Mouse (Mus musculus): ENCODE data around the gene Snrpf.

DNA sequence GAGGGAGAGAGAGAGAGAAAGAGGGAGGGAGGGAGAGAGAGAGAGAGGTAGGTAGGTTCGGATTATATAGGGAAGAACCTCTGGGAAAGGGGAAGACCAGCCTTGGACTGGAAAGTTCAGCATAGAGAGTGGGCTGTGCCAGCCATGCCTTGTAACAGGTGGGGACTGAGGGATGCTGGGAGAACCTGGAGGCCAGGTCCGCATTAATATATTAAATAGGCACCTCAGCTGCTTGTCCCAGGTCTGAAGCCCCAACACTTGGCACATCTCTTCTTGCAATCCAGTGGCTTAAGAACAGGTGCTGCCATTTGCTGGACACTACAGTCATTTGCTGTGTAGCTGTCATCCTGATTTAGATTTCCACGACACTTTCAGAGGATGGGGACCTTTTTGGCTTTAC is 7.1 kb upstream of the Snrpf start:
- no peak for TF ChIP-seq CTCF (IDR thresholded peaks at IDR 0.05; ENCODE audit: insufficient read depth, low read length)
- TF ChIP-seq POLR2A (IDR thresholded peaks at IDR 0.05; ENCODE audit: borderline replicate concordance, extremely low read depth, low read depth, low read length): no peak
